Mouse (Mus musculus) lung, postnatal 0 days (tissue): ENCODE data around the gene Brinp1.

Experiments
- CTCF ChIP-seq: IDR thresholded peaks from 2 replicates; pipeline ENCODE4 v1.5.1; 2016; ENCODE audit warnings: antibody characterized with exemption, mild to moderate bottlenecking
- EP300 ChIP-seq: IDR thresholded peaks from 2 replicates; pipeline ENCODE4 v1.6.1; 2016; ENCODE audit warnings: antibody characterized with exemption, mild to moderate bottlenecking, control low read depth

- no peak for TF ChIP-seq CTCF
- no peak for TF ChIP-seq EP300
Measured at GRCm38 (mm10) chr4:68846976-68847375, 107.2 kb downstream of the Brinp1 start.
